Mouse (Mus musculus) CD4-positive, CD25-positive, alpha-beta regulatory T cell (primary cell): ENCODE data around the gene Pde8b. TPM values are rescaled to one million over a fixed set of nuclear protein-coding genes. Genes with fewer than 3 reads are reported as not detected.

Source experiments
- polyA plus RNA-seq: library from polyadenylated mRNA; unstranded; fragments of 100-300 nt; shearing (Covaris generic); gene quantifications from one replicate; pipeline ENCODE4 v1.2.1, GENCODE M21; 2017

The Pde8b gene
- polyA plus RNA-seq = 0.77 TPM

DNA sequence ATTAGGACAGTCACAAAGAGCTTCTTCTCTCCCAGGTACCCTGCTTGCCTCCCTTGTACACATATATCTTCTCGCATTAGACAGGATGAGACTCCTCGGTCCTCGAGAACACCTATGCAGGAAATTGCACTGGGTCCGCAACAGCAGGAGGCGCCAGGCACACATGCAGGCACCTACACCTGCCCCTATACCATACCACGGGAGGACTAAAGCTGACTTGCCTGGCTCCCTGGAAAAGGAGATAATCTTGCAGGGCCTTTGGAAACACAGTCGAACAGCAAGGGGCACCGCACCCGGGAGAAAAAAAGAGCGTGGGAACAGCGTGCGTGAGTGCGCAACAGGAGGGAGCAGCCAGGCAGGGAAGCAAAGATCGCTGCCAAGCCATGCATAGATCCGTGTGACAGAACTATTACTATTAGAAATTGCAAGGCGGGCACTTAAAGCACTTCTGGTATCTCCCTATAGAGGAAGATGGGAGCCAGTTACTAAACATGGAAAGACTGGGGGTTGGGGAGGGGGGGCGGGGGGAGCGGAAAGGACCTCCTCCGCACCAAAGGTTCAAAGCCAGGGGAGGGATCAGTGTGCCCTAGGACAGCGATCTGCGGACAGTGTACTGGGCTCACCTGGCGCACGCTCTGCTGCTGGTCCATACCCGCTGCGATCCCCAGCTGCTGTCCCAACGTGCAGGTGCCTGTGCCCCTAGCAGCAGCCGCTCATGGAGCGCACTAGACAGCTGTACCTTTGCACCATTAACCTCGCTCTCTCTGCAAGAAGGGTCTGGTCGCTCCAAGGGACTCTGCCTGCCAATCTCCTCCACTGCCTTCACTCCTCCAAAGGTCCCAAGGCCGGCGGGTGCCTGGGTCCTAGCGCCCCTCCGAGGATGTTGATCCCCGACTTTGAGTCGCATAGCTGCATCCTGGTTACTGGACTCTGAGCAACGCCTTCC, at the start of gene Pde8b:
TSS of gene Pde8b (minus strand) at position 826 of the 946 bp plus-strand sequence.

DNA sequence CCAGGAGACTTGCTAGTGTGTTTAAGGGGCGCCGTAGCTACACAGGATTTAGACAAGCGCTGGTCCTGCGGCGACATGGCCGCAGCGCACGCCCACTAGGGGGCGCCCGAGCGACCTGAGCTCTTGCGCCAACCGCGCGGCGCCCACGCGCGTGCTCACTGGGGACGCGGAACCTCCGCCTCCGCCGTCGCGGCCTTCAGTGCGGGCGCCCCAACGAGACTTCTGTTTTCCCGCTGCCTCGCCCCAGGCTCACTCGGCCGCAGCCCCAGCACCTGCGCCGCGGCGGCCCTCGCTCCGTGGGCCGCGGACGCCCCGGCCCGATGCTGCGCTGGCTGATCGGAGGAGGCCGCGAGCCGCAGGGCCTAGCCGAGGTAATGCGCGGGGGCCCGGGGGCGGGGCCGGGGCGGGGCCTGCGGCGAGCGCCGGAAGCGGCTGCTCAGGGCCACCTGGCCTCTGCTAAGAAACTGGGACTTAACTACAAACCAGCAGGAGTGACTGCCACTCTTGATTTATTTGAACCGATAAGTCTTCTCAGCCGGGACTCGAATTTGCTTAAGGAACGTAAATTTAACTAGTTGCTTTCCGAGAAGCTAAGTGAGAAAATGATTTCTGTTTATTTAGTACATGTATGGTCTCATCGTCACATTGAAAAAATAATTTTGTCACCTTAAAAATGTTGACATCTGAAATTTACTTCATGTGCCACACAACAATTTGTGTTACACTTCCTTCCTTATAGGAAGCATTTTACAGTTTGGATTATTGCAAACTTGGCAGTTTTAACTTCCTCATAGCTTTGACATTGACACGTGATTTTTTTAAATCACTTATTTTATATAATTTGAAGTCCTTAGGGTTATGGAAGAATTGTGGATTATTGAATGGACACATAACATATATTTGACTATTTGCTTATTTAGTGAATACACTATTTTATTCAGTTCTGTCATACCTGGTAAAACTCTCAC, 273.6 kb downstream of the Pde8b start, which contains the start of gene Wdr41:
TSS of gene Wdr41 (plus strand) at position 126 of the 968 bp plus-strand sequence.

Other genes starting within 250 kb of the Pde8b start
- gene Zbed3, start 73.3 kb upstream of the Pde8b start, polyA plus RNA-seq = 3.0 TPM
- gene Aggf1, start 125.0 kb upstream of the Pde8b start, polyA plus RNA-seq = 55.2 TPM
- not detected for gene Crhbp, start 194.6 kb upstream of the Pde8b start, polyA plus RNA-seq
- not detected for gene S100z, start 228.4 kb upstream of the Pde8b start, polyA plus RNA-seq